Mouse (Mus musculus) heart, postnatal 4 days (tissue): ENCODE measurements around the gene Gabarap. TPM values are rescaled to one million over a fixed set of nuclear protein-coding genes. Genes with fewer than 3 reads are reported as not detected.
"Not testable (repeated sequence)": the region's sequence is repeated elsewhere in the genome, so short reads cannot be mapped to it uniquely, and the experiment has no call there.

ENCODE experiments used
- DNase-seq: peaks from one replicate; pipeline ENCODE4 v3.0.0; 2021
- total RNA-seq, 2 experiments: library from RNA; stranded (reverse); gene quantifications; 2 replicates each; pipeline ENCODE4 v1.2.3; 2021

The Gabarap gene
- 100 to 1,000 TPM; 271 TPM for total RNA-seq

DNA sequence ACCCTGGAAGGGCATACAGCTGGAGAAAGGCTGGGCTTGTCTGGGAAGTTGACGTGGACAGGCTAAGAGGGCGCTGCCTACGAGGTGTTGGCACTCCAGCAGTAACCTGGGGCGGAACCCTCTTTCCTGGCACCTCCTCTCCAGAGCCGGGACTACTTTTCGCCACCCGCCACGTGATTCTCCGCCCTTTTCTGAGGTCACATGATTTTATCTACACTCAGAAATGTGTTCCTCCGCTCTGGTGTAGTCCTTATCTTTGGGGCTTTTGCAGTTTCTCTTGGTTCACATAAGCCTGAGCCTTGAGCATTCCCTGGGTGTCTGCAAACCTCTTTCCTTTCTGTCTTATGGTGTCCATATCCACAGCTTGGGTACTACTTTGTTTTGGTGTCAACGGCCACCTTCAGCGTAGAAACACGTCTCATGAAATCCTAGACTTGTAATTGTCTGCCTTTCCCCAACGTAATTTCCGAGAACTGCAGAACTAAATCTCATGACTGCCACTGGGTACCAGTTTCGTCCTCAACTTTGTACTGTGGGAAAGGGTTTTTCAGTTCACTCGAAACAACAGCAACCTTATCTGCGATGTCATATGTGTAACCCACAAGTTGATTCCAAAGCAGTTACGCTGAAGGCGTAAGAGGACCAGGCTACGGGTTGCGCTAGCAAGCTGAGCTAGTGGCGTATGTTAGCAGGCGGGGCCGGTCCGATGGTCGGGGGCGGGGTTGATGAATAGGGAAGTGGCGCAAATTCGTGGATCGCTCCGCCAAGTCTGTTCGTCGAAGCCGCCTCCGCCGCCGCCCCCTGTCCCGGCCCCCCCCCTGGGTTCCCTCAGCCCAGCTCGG lies at the start of gene Gabarap:
TSS of gene Gabarap (plus strand) at position 294 of the 842 bp plus-strand sequence.
- peak; percentile 97 for DNase-seq

DNA sequence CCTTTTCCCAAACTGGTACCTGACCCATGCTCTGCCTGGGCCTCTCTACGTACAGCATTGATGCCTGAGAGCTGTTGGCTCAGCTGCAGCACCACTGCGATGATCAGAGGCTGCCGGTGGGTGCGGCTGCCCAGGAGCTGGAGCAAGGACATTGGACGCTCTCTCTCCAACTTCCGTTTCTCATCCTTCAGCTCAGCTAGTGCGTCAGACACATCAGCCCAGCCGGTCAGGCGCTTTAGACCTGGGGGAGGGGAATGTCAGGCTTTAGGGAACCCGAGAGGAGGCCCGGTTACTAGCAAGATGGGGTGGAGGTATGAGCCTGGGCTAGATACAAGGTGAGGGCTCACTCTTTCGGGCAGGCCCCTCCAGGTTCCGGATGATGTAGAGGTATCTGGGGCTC lies 45.7 kb upstream of the Gabarap start:
- DNase-seq, result no peak

DNA sequence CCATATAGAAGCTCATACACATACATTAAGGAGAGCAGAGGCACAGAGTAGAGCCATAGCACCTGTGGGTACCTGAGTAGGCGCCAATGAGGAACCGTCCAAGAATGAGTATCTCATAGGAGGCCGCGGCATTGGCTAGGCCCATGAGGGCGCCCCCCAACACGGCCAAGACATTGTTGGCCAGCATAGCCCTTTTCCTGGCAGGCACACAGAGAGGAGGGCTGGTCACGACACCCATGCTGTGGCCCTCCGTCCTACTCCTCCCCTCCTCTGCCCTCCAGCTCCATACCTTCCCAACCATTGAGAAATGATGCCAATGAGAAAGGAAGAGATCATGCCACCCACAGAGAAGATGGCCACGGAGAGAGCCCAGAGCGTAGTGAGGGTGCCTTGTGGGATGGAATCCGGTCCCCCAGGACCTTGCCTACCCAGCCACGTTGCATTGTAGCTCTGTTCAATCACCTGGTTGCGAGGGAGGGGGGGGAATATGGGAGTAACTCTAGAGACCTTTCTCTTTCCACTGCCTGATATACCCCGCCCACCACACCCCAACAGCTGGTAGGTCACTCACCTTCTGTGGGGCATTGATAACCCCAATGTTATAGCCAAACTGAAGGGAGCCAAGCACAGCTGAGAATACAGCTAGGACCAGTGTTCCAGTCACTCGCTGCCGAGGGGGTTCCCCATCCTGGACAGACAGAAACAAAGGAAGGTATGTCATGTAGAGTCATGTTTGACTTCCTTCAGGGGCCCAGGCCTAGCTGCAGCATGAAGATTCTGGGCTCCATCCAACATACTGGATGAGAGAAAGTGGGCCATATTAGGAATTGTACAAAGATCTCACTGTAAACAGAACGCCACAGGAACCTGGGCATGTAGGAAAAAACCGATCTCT lies 44.7 kb upstream of the Gabarap start:
- no peak for DNase-seq

DNA sequence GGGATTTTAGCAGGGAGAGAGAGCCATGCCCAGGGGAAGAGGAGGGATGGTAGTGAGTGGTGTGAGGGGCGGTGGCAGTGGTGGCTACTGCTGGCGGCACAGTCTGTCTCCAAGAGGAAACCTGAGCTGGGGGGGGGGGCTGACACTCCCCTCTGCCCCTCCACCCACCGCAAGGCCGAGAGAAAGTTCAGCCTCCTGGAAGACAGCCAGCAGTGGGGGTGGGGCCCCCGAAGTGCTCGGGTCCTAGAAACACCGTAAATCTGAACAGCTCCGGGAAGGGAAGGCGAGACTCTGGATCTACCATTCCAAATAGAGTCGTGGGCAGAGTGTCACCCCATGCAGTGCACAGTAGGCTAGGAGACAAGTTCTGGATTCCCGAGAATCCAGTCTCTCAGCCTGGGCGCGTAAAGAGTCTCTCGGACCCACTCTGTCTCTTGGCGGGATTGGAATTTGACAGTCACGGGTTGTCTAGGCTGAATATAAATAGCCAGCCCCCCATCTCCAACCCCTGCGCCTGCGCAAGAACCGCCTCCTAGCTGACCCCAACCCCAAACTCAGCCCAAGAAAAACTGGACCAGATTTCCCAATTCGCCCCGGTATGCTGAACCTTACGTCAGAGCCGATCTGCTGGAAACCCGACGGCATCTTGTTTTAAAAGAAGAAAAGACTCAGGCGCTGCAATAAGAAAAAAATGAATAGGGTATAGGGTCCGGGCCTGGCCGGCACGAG lies 43.4 kb upstream of the Gabarap start:
- peak; percentile 86 for DNase-seq

DNA sequence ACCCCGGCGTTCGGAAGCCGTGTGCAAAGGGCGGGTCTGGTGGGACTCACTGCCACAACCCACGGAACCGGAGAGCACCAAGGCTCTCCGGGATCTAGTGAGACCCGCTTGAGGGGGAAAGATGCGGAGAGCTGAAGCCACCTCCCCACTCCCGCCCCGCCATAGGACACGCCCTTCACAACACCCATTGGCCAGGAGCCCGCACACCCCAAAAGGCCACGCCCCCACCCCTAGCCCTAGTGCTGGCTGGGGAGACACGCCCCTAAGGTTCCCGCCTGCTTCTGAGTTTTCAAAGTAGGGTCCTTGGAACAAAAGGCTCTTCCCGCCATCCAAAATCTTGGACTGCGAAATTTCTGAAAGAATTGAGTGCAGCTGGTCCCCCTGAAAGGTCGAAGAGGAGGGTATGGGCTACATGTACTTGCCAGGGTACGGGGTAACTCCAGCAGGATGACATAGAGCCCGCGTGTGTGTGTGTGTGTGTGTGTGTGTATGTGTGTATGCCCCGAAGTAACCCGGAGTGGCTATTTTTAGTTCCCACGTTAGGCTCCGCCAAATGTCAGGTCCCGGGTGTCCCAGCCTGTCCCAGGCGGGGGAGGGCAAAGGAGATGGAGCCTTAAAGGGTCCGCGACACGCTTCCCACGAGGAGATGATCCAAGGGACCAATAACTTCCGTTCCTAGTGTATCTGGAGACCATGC lies 42.7 kb upstream of the Gabarap start, which contains the start of gene Slc2a4:
TSS of gene Slc2a4 (minus strand) at position 123 of the 697 bp plus-strand sequence.
- peak; percentile 98 for DNase-seq

DNA sequence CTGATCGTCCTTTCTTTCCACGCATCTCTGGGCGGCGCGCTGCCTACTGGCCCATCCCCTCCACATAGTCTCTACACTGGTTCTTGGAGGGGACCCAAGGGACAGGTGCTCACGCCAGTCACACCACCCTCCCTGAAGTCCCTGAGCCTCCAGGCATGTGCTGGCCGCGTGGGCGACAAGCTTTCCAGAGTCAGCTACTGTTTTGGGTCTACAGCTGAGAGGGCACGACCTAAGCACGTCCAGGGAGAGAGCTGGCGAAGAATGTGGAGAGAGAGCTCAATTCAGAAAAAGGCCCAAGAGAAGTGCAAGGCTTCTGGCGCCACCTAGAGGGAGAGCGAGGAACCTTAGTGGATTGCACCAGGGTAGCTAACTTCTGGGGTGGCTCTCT lies 42.2 kb upstream of the Gabarap start:
- peak; percentile 95 for DNase-seq

DNA sequence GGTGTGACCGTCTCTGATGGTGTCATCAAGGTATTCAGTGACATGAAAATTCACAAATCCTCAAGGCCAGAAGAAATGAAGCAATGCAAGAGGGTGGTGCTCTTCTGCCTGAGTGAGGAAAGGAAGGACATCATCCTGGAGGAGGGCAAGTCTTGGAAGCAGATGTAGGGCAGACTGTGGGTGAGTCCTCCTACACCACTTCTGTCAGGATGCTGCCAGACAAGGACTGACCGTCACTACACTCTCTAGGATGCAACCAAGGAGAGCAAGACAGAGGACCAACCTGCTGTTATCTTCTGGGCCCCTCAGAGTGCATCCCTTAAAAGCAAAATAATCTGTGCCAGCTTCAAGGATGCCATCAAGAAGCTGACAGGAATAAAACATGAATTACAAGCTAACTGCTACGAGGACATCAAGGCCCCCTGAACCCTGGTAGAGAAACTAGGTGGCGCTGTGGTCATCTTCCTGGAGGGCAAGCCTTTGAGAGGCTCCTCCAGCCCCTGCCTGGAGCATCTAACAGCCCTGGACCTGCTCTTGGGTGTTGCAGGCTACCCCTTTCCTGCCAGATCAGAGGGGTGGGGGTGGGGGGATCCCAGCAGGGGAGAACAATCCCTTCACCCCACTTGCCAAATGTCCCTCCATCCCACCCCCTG lies 40.0 kb upstream of the Gabarap start:
- DNase-seq, result peak; percentile 38

DNA sequence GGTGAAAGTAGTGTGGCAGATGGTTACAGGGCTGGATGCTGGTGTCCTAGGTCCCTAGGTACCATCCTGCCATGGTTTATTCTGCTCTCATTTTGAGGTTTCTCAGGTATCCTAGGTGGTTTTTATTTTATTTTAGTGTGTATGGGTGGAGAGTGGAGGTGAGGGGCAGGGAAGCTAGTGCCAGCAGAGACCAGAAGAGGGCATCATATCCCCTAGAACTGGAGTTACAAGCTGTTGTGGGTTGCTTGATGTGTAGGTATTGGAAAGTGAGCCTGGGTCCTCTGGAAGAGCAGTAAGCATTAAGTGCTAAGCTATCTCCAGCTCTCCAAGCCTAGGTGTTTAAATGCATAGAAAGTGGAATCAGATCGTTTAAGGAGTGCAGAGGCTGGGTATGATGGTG lies 38.7 kb upstream of the Gabarap start:
- DNase-seq, result no peak

DNA sequence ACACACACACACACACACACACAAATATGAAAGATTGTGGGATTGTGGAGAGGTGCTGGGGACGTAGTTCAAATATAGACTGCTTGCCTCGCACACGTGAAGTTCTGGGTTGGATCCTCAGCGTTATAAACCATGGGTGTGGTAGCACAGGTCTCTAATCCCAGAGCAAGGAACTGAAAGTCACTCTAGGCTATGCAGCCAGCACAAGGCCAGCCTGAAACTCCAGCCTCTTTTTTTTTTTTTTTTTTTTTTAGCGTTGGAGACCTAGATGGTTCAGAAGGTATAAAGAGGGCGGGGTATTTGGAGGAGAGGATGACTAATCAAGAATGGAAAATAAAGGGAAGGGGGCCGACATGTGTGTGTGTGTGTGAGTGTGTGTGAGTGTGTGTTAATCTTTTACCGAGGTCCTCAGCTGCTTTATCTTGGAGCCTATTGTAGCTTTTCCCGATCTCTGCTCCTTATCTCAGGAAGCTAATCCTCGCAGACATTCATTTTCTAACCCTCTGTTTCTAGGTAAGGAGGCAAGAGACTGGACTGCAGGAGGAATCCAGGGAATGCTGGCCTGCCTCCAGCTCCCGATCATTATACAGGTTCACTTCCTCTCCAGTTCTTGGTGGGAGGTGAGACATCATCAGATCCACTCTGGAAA lies 37.6 kb upstream of the Gabarap start:
- no peak for DNase-seq

DNA sequence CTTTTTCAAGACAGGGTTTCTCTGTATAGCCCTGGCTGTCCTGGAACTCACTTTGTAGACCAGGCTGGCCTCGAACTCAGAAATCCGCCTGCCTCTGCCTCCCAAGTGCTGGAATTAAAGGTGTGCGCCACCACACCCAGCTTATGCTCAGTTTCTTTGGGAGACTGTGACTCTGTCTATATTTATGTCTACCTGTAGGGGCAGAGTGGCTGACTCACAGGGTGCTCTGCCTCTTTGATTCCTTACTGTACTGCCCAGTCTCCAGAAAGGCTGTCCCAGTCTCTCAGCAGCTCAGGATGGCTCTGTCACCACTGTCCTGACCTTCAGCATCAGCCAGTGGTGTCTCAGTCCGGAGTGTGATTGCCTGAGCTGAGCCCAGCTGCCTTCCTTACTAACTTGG lies 35.3 kb upstream of the Gabarap start:
- DNase-seq, result not testable (repeated sequence)

DNA sequence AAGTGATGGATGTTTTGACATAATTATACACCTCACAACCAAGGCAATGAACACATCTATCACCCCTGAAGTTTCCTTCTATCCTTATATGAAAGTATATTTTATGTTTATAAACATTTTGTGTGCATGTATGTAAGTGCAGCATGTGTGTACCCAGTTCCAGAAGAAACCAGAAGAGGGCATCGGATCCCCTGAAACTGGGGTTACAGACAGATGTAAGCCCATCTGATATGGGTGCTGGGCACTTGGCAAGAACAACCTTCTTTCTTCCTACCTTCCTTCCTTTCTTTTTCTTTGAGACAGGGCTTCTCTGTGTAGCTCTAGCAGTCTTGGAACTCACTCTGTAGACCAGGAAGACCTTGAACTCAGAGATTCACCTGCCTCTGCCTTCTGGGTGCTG lies 34.7 kb upstream of the Gabarap start:
- no peak for DNase-seq

DNA sequence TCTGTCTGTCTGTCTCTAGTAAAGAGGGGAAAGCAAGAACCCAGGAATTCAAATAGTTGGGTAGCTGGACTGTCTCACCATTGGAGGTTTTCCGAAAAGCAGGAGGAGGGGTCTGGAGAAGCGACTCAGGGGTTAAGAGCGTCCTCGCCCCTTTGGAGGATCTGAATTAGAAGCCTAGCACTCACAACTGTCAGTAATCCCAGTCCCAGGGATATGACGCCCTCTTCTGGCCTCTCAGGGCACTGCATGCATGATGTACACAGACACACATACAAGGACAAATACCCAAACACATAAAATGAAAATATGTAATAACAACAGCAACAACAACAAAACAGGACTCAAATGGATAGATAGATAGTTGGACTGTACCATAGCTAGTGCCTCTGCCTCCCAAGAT lies 30.3 kb upstream of the Gabarap start:
- no peak for DNase-seq

DNA sequence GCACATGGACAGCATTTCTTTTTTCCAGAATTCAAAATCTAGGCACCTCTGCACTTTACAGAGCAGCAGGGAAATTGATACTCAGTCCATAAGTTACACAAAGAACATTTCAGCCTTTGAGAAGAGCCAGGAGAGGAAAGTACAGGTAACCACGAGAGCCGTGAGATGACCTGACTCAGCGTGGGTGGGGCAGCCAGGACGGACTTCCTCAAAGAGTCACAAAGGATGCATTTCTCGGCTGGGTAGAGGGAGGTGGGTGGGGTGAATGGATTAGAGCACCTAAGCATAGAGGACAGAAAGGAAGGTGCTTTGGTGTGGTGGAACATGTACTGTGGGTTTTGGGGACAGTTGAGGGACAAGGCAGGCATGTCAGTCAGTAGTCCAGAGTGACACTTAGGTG lies 29.1 kb upstream of the Gabarap start:
- no peak for DNase-seq

DNA sequence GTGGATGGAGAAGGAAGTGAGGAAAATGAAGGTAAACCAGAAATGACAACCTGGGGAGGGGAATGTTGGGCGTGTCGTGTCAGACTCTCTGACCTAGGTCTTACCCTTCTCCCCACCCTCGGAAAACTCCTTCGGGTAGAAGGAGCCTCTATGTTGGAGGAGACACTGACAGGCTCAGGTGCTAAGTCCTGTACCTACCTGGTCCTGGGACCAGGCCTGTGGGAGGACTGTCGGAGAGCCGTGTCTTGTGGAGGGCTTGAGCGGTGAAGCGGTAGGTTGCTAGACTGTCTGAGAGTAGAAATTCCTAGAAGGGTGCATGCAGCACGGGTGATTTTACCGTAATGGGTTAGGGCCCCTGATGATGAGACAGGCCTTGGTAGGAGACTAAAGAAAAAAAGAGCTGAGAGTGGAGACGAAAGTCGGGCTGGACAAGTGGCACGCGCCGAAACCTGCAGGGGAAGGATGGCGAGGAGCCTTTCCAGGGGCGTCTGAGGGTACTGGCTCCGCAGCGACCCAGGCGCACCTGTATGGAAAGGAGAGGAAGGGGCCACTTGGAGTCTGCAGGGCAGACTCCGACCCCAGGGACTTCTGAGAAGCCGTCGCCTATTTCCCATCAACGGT lies 26.2 kb upstream of the Gabarap start, which contains the start of gene Cldn7:
TSS of gene Cldn7 (plus strand) at position 130 of the 621 bp plus-strand sequence.
- DNase-seq, result no peak

DNA sequence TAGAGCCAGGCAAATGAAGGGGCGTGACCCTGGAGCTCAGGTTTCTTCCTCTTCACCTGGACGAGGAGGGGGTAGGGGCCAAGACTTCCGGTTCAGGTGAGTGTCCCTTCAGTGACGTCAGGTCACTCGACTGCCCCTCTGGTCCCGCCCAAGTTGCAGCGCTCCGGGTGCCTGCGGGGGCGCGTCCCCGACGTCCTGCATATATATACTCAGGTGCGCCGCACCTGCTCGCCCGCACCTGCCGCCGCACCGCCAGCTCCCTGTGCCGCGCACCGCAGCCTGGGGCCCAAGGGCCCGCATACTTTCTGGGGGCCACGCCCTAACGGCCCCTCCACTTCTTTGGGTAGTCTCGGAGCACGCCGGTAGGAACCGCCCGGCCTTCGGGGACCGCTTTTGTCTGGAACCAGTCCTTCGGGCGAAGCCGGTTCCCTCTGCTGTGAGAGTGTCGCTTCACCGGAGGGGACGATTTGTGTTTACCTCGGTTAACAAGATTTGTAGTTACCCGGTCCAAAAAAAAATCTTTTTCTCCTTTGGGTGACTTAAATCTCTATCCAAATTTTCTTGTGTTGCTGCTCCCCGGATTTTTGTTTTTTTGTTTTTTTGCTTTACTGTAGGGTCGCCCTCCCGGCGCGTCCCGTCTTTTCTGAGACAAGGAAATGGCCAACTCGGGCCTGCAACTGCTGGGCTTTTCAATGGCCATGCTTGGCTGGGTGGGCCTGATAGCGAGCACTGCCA lies 25.5 kb upstream of the Gabarap start:
- DNase-seq, result no peak

DNA sequence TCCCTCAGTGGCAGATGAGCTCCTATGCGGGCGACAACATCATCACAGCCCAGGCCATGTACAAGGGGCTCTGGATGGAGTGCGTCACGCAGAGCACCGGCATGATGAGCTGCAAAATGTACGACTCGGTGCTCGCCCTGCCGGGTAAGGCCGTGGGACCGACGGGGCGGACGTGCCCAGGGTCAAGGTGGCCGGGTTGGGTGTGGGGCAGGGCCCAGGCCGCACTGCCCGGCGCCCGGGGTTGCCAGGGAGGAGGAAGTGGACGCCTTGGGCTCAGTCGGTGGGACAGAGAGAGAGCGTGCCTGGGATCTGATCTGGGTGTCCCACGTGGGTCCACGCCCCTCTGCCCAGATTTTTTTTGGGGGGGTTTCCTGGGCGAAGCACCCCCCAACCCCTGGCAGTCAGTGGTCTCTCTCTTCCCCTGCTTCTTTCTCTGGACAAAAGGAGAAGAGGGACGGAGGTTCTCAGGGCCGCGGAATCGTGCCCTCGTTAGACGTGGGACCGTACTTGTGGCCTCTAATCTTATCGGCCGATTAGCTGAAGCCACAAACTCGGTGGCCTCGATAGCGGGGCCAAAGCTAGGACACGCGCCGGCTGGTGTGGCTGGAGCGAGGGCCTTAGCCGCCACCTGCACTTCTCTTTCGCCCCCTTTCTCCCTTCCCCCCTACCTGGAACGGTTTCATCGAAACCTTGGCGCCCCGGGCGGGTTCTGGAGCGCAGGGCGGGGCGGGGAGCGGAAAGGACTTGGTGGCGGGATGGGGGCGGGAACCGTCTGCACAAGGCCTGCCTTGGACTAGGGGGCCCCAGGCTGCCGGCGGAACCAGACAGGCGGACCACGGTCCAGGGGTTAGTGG lies 24.7 kb upstream of the Gabarap start:
- DNase-seq, result peak; percentile 48

DNA sequence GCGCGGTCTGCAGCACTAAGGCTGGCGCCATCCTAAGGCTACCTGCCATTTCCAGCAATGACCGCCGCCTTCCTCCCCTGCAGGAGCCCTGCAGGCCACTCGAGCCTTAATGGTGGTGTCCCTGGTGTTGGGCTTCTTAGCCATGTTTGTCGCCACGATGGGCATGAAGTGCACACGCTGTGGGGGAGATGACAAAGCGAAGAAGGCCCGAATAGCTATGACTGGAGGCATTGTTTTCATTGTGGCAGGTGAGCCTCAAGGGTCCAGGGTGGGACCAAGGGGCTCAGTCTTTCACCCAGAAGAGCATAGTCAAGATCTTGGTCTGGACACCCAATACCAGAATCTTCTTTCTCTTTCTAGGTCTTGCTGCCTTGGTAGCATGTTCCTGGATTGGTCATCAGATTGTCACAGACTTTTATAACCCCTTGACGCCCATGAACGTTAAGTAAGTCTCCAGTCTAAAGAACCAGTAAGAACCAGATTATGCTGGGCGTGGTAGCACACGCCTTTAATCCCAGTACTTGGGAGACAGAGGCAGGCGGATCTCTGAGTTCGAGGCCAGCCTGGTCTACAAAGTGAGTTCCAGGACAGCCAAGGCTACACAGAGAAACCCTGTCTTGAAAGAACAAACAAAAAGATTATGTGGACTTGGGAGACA lies 24.0 kb upstream of the Gabarap start:
- no peak for DNase-seq

DNA sequence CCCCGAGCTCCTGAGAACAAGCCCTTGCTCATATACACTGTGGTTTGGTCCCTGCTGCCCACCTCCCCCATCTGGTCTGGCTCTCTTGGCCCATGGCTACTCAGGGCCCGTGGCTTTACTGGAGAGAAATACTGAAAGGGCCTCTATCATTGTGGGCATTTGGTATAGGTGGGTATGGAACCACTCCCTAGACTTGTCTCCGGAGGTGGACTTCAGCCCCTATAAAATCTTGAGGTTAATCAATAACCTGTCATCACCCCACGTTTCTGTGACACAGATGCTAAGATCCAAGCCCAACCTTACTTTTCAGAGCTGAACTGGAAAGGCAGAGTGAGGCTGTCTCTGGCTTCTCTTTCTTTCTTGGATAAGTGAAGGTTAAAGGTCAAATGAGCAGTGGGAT lies 22.1 kb upstream of the Gabarap start:
- DNase-seq, result no peak
